In the genomic region with DNA sequence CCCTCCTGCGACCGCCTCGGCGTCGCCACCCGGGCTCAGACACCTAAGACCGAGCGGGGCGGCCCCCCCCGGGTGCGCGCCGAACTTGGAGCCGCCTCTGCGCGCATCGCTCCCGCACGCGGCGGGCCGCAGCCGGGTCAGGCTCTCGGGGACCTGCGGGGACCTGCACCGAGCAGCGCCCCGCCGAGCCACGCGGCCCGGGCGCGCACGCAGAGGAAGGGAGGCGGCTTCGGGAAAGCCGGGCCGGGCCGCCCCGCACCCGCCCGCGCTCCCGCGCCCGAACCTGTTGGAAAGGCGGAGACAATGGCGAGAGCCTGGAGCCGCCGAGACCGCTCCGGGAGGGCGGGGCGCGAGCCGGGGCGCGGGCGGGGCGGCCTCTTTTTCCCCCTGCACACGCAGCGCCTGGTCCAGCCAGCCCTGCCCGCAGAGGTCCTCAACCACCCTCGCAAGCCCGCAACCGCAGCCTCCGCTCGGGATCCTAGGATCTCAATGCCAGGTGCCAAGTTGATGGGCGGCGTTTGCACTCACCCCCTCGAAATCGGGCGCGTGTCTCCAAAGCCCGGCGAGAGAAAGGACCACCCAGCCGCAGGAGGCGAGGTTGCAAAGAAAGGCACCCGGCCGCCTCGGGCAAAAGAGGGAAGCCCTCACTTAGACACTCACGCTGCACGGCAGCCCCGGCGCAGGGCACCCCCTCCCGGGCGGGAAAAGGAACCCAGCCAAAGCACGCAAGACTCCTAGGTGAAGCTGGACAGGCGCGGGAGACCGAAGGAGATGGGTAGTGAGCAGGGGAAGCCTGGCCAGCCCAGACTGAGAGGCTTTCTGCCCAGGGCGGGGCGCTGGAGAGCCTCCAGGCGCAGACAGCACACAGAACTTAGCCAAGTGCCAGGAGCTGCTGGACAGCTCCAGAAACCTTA, we compare ENCODE assay signal across 7 mouse cellular contexts. TPM values are rescaled to one million over a fixed set of nuclear protein-coding genes. Genes with fewer than 3 reads are reported as not detected.
DNase-seq lines count a peak whose midpoint lies in the region; ATAC-seq and TF ChIP-seq lines count a peak whose summit lies in the region.

A gene (minus strand): TSS at position 612 of the 914 bp plus-strand sequence.

- DNase-seq in R1 (ENCODE audit: low read depth, low spot score): peak; percentile 79
- peak; percentile 83 for DNase-seq in embryo, embryonic 10.5 days (ENCODE audit: low spot score)
- peak; percentile 47 to 69 for DNase-seq in layer of hippocampus, postnatal 25 days (ENCODE audit: extremely low spot score in 1 of 2, low spot score in 1 of 2)
- DNase-seq in midbrain, embryonic 14.5 days: peak; percentile 87
- peak; percentile 14 for DNase-seq in testis, postnatal 14 days (ENCODE audit: low spot score)

- H3K36me3 ChIP-seq in ES-Bruce4 (ENCODE audit: control insufficient read depth, insufficient read depth, low read length, poor library complexity, severe bottlenecking): no peaks in the 10 kb centered on the region
- H3K36me3 ChIP-seq in heart, embryonic 15.5 days: no peaks in the 10 kb centered on the region
- no peaks in the 10 kb centered on the region for H3K36me3 ChIP-seq in midbrain, embryonic 14.5 days (ENCODE audit: control insufficient read depth, insufficient read depth, low read length)

- H3K4me2 ChIP-seq in heart, embryonic 15.5 days: peak within 1 kb of the TSS; percentile 82
- peak within 1 kb of the TSS; percentile 79 for H3K4me2 ChIP-seq in midbrain, embryonic 14.5 days (ENCODE audit: low read length)

- ATAC-seq in heart, embryonic 15.5 days (replicated peaks; ENCODE audit: insufficient number of reproducible peaks, insufficient read depth, low FRiP score, low read depth): peak; percentile 35; the same call in 1 of the 2 replicates
- peak; percentile 87 for ATAC-seq in midbrain, embryonic 14.5 days (ENCODE audit: low FRiP score, low TSS enrichment)

- under 1% methylated on average over 93 of the region's 95 CpGs for WGBS in heart, embryonic 15.5 days
- WGBS in midbrain, embryonic 14.5 days: under 1% methylated on average over 89 of the region's 95 CpGs

- H3K4me3 ChIP-seq in ES-Bruce4 (ENCODE audit: low read depth, low read length): peak within 1 kb of the TSS; percentile 70
- peak within 1 kb of the TSS; percentile 46 for H3K4me3 ChIP-seq in heart, embryonic 15.5 days
- peak within 1 kb of the TSS; percentile 75 for H3K4me3 ChIP-seq in midbrain, embryonic 14.5 days (replicated peaks; ENCODE audit: low read depth, low read length)

- TF ChIP-seq EP300 in ES-Bruce4 (IDR thresholded peaks at IDR 0.05; ENCODE audit: insufficient read depth, low read depth, low read length): no peak

- TF ChIP-seq POLR2A in ES-Bruce4 (IDR thresholded peaks at IDR 0.05; ENCODE audit: insufficient read depth, low read length): no peak

- peak; percentile 52 for TF ChIP-seq CTCF in ES-Bruce4 (IDR thresholded peaks at IDR 0.05; ENCODE audit: low read depth, low read length)

- H3K9ac ChIP-seq in ES-Bruce4 (ENCODE audit: low read depth, poor library complexity, severe bottlenecking): peak within 1 kb of the TSS; percentile 37; the same call in 1 of the 2 replicates
- no peak within 1 kb of the TSS for H3K9ac ChIP-seq in heart, embryonic 15.5 days
- H3K9ac ChIP-seq in midbrain, embryonic 14.5 days (replicated peaks; ENCODE audit: low read length): peak within 1 kb of the TSS; percentile 85

- H3K4me1 ChIP-seq in ES-Bruce4 (ENCODE audit: control insufficient read depth, insufficient read depth, low read length): no peaks in the 10 kb centered on the region
- peaks cover 10% of the 10 kb centered on the region; the same call in 1 of the 2 replicates for H3K4me1 ChIP-seq in heart, embryonic 15.5 days (replicated peaks)
- H3K4me1 ChIP-seq in midbrain, embryonic 14.5 days (ENCODE audit: control insufficient read depth, insufficient read depth, low read length): peaks cover 12% of the 10 kb centered on the region

- H3K27ac ChIP-seq in ES-Bruce4 (ENCODE audit: insufficient read depth, low read length): no peak within 1 kb of the TSS
- H3K27ac ChIP-seq in heart, embryonic 15.5 days: no peak within 1 kb of the TSS
- peak within 1 kb of the TSS; percentile 93 for H3K27ac ChIP-seq in midbrain, embryonic 14.5 days (replicated peaks; ENCODE audit: low read depth, low read length)

- no peaks in the 10 kb centered on the region for H3K9me3 ChIP-seq in ES-Bruce4 (replicated peaks; ENCODE audit: control insufficient read depth, insufficient read depth, low read length, poor library complexity, severe bottlenecking)
- H3K9me3 ChIP-seq in heart, embryonic 15.5 days (replicated peaks): no peaks in the 10 kb centered on the region
- H3K9me3 ChIP-seq in midbrain, embryonic 14.5 days (ENCODE audit: control insufficient read depth, low read length): no peaks in the 10 kb centered on the region

- peaks cover 16% of the 10 kb centered on the region for H3K27me3 ChIP-seq in ES-Bruce4 (ENCODE audit: control insufficient read depth, insufficient read depth, low read length, poor library complexity, severe bottlenecking)
- H3K27me3 ChIP-seq in heart, embryonic 15.5 days: peaks cover 52% of the 10 kb centered on the region
- no peaks in the 10 kb centered on the region for H3K27me3 ChIP-seq in midbrain, embryonic 14.5 days (ENCODE audit: control insufficient read depth, insufficient read depth, low read length)

RNA-seq across cellular contexts. Expression of the gene that starts here (rescaled TPM):
- polyA plus RNA-seq in ES-Bruce4 (2011; ENCODE audit: insufficient read depth, insufficient read length, low read depth, missing spikeins): 0.31 and 0.62 TPM in 2 replicates
- polyA plus RNA-seq in heart, embryonic 15.5 days (2015; fragmentation: Nextera tagmentation; extraction: Ambion mirVana): 0.91 and 3.0 TPM in 2 replicates
- 100 to 1,000 TPM; 808 to 815 TPM for total RNA-seq in layer of hippocampus, postnatal 25 days (2021)
- polyA plus RNA-seq in midbrain, embryonic 14.5 days (2014; fragmentation: Nextera tagmentation; extraction: Ambion mirVana): 136 and 170 TPM in 2 replicates

Comparison
In these comparisons a context has a peak if more than half of its experiments do, and no peak if none do; other contexts are left out.
1. RNA of the gene that starts here (polyA plus RNA-seq): 136 to 170 TPM in midbrain, embryonic 14.5 days; 0.91 to 3.0 TPM in heart, embryonic 15.5 days and 0.31 to 0.62 TPM in ES-Bruce4; every median in the first group is over 10 times any median in the second.
2. DNase-seq: peak in every context shown above with its lines; median percentile 87 in midbrain, embryonic 14.5 days; 83 in embryo, embryonic 10.5 days; 79 in R1; 58 in layer of hippocampus, postnatal 25 days; 14 in testis, postnatal 14 days.
3. Peak in every context shown above with its lines, with median percentiles within 50 percentile points of each other: H3K4me3 ChIP-seq.